Mouse (Mus musculus): ENCODE results near the gene Arhgef12. TPM values are rescaled to one million over a fixed set of nuclear protein-coding genes. Genes with fewer than 3 reads are reported as not detected.

Gene Arhgef12
- 100 to 1,000 TPM; 162 to 164 TPM for total RNA-seq (2021)
- long read RNA-seq, experiment 1, partial matches to known transcripts = 5 of 44 reads
- long read RNA-seq, experiment 1, other reads (novel, unspliced or antisense) = 39 of 44 reads
- long read RNA-seq, experiment 2, full-length matches to known transcripts = 2 of 41 reads
- long read RNA-seq, experiment 2, partial matches to known transcripts = 11 of 41 reads
- long read RNA-seq, experiment 2, other reads (novel, unspliced or antisense) = 28 of 41 reads

DNA sequence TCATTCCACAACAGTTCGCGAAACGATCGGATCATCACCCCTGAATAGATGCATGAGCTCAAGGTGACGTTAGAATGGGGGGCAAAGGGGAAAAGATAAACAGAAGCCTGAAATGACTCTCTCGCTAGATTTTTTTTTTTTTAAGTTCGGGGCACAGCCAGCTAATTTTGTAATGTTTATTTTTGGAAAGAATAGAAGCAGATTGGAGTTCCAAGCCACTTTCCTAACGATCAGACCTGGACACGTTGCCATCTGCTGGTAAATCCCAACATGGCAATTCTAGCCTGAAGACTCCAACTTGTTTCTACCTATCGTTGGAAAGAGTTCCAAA is at the start of gene Arhgef12:
Arhgef12 (minus strand) TSS at position 53 of the 331 bp plus-strand sequence.
- H3K27ac ChIP-seq = peak within 1 kb of the TSS; percentile 94
- TF ChIP-seq CTCF (IDR thresholded peaks at IDR 0.05) = peak; percentile 62
- DNase-seq (ENCODE audit: extremely low spot score in 1 of 2, low spot score in 2 of 2) = peak in 1 of 2 experiments; percentile 55
- intact Hi-C loops (cut with DNase I) = no loop called here
- peak within 1 kb of the TSS; percentile 92 for H3K4me3 ChIP-seq

DNA sequence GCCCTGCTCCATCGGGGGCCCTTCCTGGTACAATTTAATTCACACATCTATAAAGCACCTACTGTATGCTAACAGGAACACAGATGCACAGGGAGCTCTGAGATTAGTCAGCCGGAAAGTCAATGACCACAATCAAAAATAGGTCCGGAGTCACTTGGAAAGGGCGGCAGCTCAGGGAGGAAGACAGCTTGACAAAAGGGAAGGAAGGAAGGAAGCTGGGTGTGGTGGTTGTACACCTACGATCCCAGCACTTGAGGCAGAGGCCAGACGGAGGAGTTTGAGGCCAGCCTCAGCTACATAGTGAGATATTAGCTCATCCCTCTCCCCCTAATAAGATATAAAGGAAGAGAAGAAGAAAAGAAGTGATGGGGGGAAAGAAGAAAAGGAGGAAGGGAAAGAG is 48.9 kb upstream of the Arhgef12 start:
- Histone ChIP-seq H3K27ac (no peak overlapping the region), H3K4me3 (no peak overlapping the region)
- intact Hi-C loops (cut with DNase I) = no loop called here
- TF ChIP-seq CTCF (IDR thresholded peaks at IDR 0.05) = no peak
- no peak for DNase-seq (ENCODE audit: extremely low spot score in 1 of 2, low spot score in 2 of 2)

DNA sequence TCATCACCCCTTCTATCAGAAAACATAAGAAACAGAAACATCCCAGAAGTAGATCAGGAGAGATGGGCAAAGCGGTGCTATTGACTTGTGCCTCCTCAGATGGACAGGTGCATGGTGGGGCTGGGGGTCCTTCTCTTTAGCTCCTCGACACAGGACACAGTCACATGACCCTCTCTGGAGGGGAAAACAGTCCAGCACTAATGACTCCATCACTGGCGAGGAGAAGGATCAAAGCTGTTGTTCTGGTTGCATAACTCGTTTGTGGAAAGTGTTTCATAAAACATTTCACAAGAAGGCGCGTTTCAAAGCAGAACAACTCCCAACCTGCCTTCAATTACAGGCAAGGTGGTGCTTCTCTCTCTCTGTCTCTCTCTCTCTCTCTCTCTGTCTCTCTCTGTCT is 44.7 kb upstream of the Arhgef12 start:
- no peak overlapping the region for H3K27ac ChIP-seq
- no peak overlapping the region for H3K4me3 ChIP-seq
- TF ChIP-seq CTCF (IDR thresholded peaks at IDR 0.05) = no peak
- intact Hi-C loops (cut with DNase I) = no loop called here
- DNase-seq (ENCODE audit: extremely low spot score in 1 of 2, low spot score in 2 of 2) = no peak

DNA sequence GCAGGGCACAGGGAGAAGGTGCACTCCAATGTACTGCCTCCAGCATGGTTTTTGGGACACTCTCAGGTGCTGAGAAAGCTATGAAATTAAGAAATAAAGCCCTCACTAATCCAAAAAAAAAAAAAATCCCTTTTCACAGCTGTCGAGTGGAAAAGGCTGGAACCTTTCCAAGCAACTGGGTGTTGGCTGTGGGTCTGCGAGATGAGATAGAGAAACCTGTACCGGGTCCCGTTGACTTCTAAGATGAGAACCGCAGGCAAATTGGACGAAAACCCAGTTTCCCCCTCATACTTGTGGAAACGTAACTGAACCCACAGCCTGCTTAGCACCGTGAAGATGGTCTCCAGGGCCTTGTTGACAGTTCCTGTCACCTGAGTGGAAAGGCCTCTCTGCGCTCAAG is 43.9 kb upstream of the Arhgef12 start:
- H3K27ac ChIP-seq = no peak overlapping the region
- no peak overlapping the region for H3K4me3 ChIP-seq
- no peak for TF ChIP-seq CTCF (IDR thresholded peaks at IDR 0.05)
- DNase-seq (ENCODE audit: extremely low spot score in 1 of 2, low spot score in 2 of 2) = no peak
- intact Hi-C loops (cut with DNase I) = no loop called here

DNA sequence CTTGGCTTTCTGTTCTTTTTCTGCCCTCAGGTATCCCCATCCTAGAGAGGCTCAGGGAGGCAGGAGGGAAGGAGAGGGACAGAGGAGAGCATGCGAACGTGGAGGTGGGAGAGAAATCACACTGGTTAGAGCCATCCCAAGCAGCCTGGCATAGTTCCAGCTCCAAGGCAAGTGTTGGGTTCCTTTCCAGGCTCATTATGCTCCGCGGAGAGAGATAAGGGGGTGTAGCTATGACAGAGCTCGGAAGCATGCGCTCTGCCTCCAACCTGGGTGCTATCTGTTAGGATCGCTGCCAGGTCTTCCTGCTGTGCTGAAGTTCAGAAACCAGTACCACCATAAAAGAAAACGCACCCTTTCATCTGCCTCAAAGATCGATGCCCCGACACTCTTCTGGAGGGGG is 43.0 kb upstream of the Arhgef12 start:
- DNase-seq (ENCODE audit: extremely low spot score in 1 of 2, low spot score in 2 of 2) = peak; percentile 64 to 71
- H3K4me3 ChIP-seq = no peak overlapping the region
- intact Hi-C loops (cut with DNase I) = no loop called here
- TF ChIP-seq CTCF (IDR thresholded peaks at IDR 0.05) = no peak
- H3K27ac ChIP-seq = peak overlapping the region; percentile 33

DNA sequence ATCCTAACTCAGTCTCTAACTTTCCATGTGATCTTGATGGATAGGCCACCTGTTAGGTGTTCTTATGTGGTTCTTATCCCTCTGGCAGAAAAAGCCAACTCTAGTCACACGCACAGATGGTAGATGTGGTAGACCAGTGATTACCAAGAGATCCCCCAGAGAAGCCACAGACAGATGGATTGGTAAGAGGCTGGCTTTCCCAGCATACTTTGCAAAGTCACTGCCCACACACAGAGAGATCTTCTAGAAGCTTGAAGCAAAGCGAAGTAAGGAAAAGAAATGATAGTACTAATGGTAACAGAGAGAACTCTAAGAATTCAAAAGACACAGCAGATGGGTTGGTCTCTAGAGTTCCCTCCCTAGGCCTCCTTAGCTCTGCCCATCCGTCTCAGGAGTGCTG is 42.5 kb upstream of the Arhgef12 start:
- no peak for TF ChIP-seq CTCF (IDR thresholded peaks at IDR 0.05)
- DNase-seq (ENCODE audit: extremely low spot score in 1 of 2, low spot score in 2 of 2) = no peak
- H3K4me3 ChIP-seq = no peak overlapping the region
- intact Hi-C loops (cut with DNase I) = no loop called here
- H3K27ac ChIP-seq = peak overlapping the region; percentile 33

DNA sequence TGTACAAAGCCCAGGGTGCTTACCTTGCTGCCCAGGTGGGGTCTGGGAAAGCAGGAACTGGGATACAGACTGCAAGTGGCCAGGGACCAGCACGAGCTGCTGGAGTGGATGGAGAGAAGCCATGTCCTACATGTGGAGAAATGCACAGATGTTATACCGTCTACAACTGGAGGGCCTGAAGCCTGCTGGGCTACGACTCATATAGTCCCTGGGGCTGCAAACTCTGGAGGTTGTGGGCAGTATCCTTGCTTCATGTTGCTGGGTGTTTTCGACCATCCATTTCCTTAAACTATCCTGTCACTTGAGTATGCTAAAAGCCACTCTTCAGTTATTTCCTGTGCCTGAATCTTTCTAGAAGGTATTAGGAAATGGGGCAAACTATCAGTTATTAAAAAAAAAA is 38.2 kb upstream of the Arhgef12 start:
- intact Hi-C loops (cut with DNase I) = no loop called here
- H3K4me3 ChIP-seq = no peak overlapping the region
- TF ChIP-seq CTCF (IDR thresholded peaks at IDR 0.05) = no peak
- no peak overlapping the region for H3K27ac ChIP-seq
- DNase-seq (ENCODE audit: extremely low spot score in 1 of 2, low spot score in 2 of 2) = no peak

DNA sequence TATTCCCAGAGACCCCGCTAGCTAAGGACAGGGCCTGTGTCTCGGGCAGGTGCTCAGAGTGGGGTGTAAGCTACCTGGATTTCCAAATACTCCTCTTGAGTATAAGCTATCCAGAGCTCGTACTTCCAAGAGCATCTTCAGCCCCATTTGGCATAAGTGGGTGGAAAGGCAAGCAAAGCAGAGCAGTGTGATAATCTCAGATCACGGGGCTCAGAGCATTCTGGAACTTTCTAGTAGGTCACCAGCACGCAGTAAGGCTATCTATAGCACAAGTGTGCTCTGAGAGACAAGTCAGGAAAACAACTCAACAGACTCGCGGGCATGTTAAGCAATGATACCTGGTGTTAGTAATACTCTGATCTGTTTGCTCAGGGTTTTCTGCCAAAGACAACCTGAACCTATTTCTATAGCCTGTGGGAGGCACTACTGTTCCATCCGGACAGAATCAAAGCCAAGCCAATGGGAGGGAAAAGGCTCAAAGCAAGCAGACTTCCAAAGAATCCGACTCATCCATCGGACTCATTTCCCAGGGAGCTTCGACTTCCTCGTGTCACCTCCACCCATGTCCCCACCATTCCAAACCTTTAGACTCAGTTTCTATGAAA is 37.3 kb upstream of the Arhgef12 start:
- intact Hi-C loops (cut with DNase I) = no loop called here
- Histone ChIP-seq H3K4me3 (no peak overlapping the region), H3K27ac (no peak overlapping the region)
- peak; percentile 32 for TF ChIP-seq CTCF (IDR thresholded peaks at IDR 0.05)
- no peak for DNase-seq (ENCODE audit: extremely low spot score in 1 of 2, low spot score in 2 of 2)

DNA sequence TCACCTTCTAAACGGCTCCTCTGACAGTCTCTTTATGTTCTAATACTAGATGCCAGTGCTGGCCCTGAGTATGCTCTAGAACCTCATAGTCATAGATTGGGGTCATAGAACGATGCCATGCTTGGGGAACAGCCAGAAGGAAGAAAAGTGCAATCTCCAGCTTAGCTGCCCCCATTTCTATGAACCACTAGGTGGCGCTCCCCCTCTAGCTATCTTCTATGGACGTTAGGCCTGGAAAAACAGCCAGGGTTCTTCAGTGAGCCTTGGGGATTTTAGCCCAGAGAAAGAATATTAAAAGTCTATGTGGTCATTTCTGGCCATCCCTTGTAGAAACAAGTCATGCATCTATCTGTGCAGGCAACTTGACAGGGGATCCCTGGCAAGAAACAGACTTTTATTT is 34.8 kb upstream of the Arhgef12 start:
- no peak overlapping the region for H3K4me3 ChIP-seq
- intact Hi-C loops (cut with DNase I) = loop anchor here (1.0 kb wide), 2 partner anchors 69 to 142 kb away; no protein-coding TSS in a partner anchor
- H3K27ac ChIP-seq = no peak overlapping the region
- DNase-seq (ENCODE audit: extremely low spot score in 1 of 2, low spot score in 2 of 2) = peak; percentile 55 to 72
- TF ChIP-seq CTCF (IDR thresholded peaks at IDR 0.05) = no peak; the same call in none of the 2 replicates

DNA sequence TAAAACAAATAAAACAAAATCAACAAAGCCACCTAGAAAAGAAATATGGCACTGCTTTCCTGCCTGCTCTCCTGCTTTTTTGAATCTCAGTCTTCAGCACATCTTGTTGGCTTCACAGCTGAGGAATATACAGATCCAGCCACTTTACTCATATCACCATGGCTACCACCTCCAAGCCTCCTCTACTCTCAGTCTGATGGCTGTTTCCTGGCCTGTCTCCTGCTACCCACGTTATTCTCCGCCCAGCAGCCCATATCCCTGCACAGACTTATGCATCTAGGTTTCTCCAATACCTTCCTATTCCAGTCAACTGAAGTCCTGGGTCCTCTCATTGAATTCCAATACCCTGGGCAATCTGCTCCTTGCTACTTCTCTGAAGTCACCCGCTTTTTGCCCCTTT is 26.5 kb upstream of the Arhgef12 start:
- intact Hi-C loops (cut with DNase I) = no loop called here
- Histone ChIP-seq H3K4me3 (no peak overlapping the region), H3K27ac (peak overlapping the region; percentile 88)
- no peak for TF ChIP-seq CTCF (IDR thresholded peaks at IDR 0.05)
- peak; percentile 56 for DNase-seq (ENCODE audit: extremely low spot score in 1 of 2, low spot score in 2 of 2)

DNA sequence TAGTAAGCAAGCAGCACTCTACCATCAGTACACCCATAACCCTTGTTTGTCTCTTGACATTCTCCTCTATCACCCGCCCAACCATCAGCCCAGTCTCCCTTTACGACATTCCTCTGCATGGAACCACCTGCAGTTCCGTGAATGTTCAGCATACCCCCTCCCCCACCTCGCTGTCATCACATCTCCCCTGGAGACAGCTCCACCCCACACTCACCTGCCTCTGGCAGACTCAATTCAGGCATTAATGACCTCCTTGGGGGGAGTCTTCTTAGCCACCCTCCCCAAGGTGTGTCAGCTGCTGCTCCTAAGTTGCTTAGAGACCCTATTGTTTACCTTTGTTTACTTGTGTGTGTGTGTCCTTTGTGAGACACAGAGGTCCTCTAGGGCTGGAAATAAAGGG is 25.3 kb upstream of the Arhgef12 start:
- intact Hi-C loops (cut with DNase I) = no loop called here
- peak overlapping the region; percentile 88; the same call in 1 of the 2 replicates for H3K27ac ChIP-seq

DNA sequence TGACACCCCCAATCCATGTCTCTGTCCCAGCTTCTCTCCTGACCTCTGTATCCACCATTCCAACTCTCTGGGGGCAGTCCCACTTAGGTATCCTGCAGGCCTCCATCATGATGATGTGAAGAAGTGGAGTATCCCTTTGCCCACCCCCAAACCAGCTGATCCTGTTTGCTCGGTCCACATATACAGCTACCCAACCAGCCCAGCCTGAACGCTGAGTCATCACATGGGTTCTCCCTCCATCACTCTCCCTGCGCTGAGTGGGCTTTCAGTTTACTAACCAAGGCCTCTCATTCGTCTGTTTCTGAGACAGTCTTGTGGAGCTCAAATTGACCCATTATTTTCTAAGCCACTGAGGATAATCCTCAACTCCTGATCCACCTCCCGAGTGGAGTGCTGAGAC is 24.9 kb upstream of the Arhgef12 start:
- intact Hi-C loops (cut with DNase I) = no loop called here
- no peak for TF ChIP-seq CTCF (IDR thresholded peaks at IDR 0.05)
- Histone ChIP-seq H3K27ac (no peak overlapping the region; the same call in 1 of the 2 replicates), H3K4me3 (no peak overlapping the region)
- DNase-seq (ENCODE audit: extremely low spot score in 1 of 2, low spot score in 2 of 2) = no peak

More for the DNA sequence above, 25.3 kb upstream of the Arhgef12 start:
- no peak for DNase-seq (ENCODE audit: extremely low spot score in 1 of 2, low spot score in 2 of 2)
- H3K4me3 ChIP-seq = no peak overlapping the region
- TF ChIP-seq CTCF (IDR thresholded peaks at IDR 0.05) = no peak

DNA sequence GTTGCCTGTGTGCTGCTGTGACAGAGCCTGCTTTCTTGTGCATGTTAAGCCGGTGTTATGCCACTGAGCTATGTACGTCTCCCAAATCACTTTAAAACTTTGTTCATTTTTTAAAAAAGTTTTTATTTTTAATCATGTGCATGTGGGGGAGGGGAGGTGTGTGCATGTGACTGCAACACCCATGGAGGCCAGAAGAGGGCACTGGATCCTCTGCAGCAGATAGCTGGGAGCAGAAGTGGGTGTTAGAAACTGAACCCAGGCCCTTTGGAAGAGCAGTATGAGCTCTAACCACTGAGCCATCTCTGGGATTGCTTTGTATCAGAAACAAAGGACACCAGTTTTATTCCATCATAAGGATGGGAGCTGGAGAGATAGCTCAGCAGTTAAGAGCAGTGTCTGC is 23.6 kb upstream of the Arhgef12 start:
- peak; percentile 31 for TF ChIP-seq CTCF (IDR thresholded peaks at IDR 0.05)
- no peak for DNase-seq (ENCODE audit: extremely low spot score in 1 of 2, low spot score in 2 of 2)
- intact Hi-C loops (cut with DNase I) = no loop called here
- Histone ChIP-seq H3K4me3 (no peak overlapping the region), H3K27ac (no peak overlapping the region)
